Mouse (Mus musculus) hindbrain, embryonic 11.5 days (tissue): Measurements from ENCODE around the gene Tssk4. TPM values are rescaled to one million over a fixed set of nuclear protein-coding genes. Genes with fewer than 3 reads are reported as not detected.

ENCODE experiments used
- ATAC-seq: fragments of 200-750 bp; cut with Nextera tagmentation; 2 replicates; pipeline ENCODE4 v1.8.0; 2017; ENCODE audit warnings: mild to moderate bottlenecking, moderate TSS enrichment, moderate library complexity; ENCODE audit not compliant: low FRiP score
- DNase-seq: peaks from one replicate; pipeline ENCODE4 v3.0.0-alpha.2; 2015; ENCODE audit warnings: low spot score
- H3K27ac ChIP-seq: fragments of 300-500 bp; sonication (generic); 2 replicates; pipeline ENCODE4 v1.5.1; 2014; ENCODE audit warnings: mild to moderate bottlenecking, low read depth, low read length
- H3K27me3 ChIP-seq: fragments of 300-500 bp; sonication (generic); 2 replicates; pipeline ENCODE4 v1.6.1; 2014; ENCODE audit warnings: mild to moderate bottlenecking, low read length, moderate library complexity, mixed read lengths; ENCODE audit not compliant: control insufficient read depth, insufficient read depth
- H3K36me3 ChIP-seq: fragments of 300-500 bp; sonication (generic); 2 replicates; pipeline ENCODE4 v1.6.1; 2014; ENCODE audit warnings: mild to moderate bottlenecking, low read length, moderate library complexity, mixed read lengths; ENCODE audit not compliant: control insufficient read depth, insufficient read depth
- H3K4me1 ChIP-seq: fragments of 300-500 bp; sonication (generic); replicated peaks from 2 replicates; pipeline ENCODE4 v1.6.1; 2014; ENCODE audit warnings: low read length, mixed read lengths; ENCODE audit not compliant: control insufficient read depth, insufficient read depth
- H3K4me2 ChIP-seq: fragments of 300-500 bp; sonication (generic); replicated peaks from 2 replicates; pipeline ENCODE4 v1.6.1; 2014; ENCODE audit warnings: mild to moderate bottlenecking, low read depth, low read length
- H3K4me3 ChIP-seq: fragments of 300-500 bp; sonication (generic); 2 replicates; pipeline ENCODE4 v1.5.1; 2014; ENCODE audit warnings: low read depth, low read length
- H3K9ac ChIP-seq: fragments of 300-500 bp; sonication (generic); 2 replicates; pipeline ENCODE4 v1.6.1; 2014; ENCODE audit warnings: low read depth, low read length
- H3K9me3 ChIP-seq: fragments of 300-500 bp; sonication (generic); 2 replicates; pipeline ENCODE4 v1.6.1; 2016; ENCODE audit warnings: low read length; ENCODE audit not compliant: control insufficient read depth
- WGBS: fragments of 180-500 bp; shearing (Covaris S2); extraction: QIAGEN DNeasy Blood & Tissue Kit; methylation state at CpG from one replicate; pipeline ENCODE4 v1.1.7; 2014; 5-methylcytosine and 5-hydroxymethylcytosine counted together
- polyA plus RNA-seq: library from polyadenylated mRNA; unstranded; fragments of >200 nt; fragmentation: Nextera tagmentation; extraction: Ambion mirVana; gene quantifications from 2 replicates; pipeline ENCODE4 v1.2.1, GENCODE M21; 2014

The Tssk4 gene
- polyA plus RNA-seq, 1 experiment from 2014 or later, result 0.48 TPM

GRCm38 (mm10) chr14:55658011-55658410 is 8.0 kb downstream of the Tssk4 start:
- Histone ChIP-seq H3K36me3 (no peaks in the 10 kb centered on the region; the same call in 1 of the 2 replicates), H3K27me3 (no peaks in the 10 kb centered on the region), H3K9ac (no peak overlapping the region), H3K9me3 (no peaks in the 10 kb centered on the region), H3K4me1 (no peaks in the 10 kb centered on the region), H3K27ac (no peak overlapping the region), H3K4me3 (no peak overlapping the region), H3K4me2 (no peak overlapping the region)
- no peak for ATAC-seq
- 89% methylated on average over 5 of the region's 5 CpGs for WGBS
- no peak for DNase-seq

GRCm38 (mm10) chr14:55659960-55660573 is 10.1 kb downstream of the Tssk4 start, which contains the start of gene Mdp1:
Gene Mdp1, minus strand, starts transcription at chr14:55660508.
- ATAC-seq (peak; percentile 89), DNase-seq (peak; percentile 86)
- Histone ChIP-seq H3K4me1 (no peaks in the 10 kb centered on the region), H3K27me3 (no peaks in the 10 kb centered on the region), H3K36me3 (no peaks in the 10 kb centered on the region; the same call in 1 of the 2 replicates), H3K27ac (0 out of 2 replicates have a peak within 1 kb of the TSS, but pooled peaks have one; percentile 6), H3K4me2 (peak within 1 kb of the TSS; percentile 43), H3K9me3 (no peaks in the 10 kb centered on the region), H3K9ac (peak within 1 kb of the TSS; percentile 44), H3K4me3 (peak within 1 kb of the TSS; percentile 37)
- under 1% methylated on average over 39 of the region's 39 CpGs for WGBS

DNA sequence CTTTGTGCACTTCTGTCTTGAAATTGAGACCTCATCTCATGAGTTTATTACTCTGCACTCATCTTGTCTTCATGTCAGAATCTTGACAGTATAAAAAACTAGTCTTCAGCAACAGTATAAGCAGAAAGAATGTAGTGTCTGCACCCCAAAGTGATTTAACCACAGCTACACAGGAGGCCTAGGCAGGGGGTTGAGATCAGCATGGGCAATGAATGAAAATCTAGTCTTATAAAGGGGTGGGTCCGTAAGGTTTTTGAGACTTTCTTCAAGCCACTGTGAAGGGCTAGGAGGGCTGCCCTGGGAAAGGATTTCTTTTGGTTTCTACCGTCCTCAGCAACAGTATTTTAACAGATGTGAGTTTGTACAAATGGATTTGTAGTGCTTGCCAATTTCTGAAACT is 10.7 kb downstream of the Tssk4 start:
- H3K4me3 ChIP-seq, result peak overlapping the region; percentile 37; the same call in 1 of the 2 replicates
- no peaks in the 10 kb centered on the region for H3K27me3 ChIP-seq
- H3K27ac ChIP-seq, result 0 out of 2 replicates have a peak overlapping the region, but pooled peaks have one; percentile 6
- whole genome bisulfite sequencing, result 50% methylated on average over 2 of the region's 2 CpGs
- H3K9ac ChIP-seq, result no peak overlapping the region
- no peaks in the 10 kb centered on the region; the same call in 1 of the 2 replicates for H3K36me3 ChIP-seq
- DNase-seq, result no peak
- ATAC-seq, result peak; percentile 36
- no peaks in the 10 kb centered on the region for H3K9me3 ChIP-seq
- no peak overlapping the region for H3K4me2 ChIP-seq
- H3K4me1 ChIP-seq, result no peaks in the 10 kb centered on the region

- ATAC-seq (peak; percentile 74), DNase-seq (no peak)
- Histone ChIP-seq H3K4me1 (peaks cover 6% of the 10 kb centered on the region; the same call in 1 of the 2 replicates), H3K4me2 (peak overlapping the region; percentile 90), H3K9ac (peak overlapping the region; percentile 71), H3K27ac (peak overlapping the region; percentile 82), H3K9me3 (no peaks in the 10 kb centered on the region), H3K36me3 (no peaks in the 10 kb centered on the region), H3K27me3 (no peaks in the 10 kb centered on the region), H3K4me3 (peak overlapping the region; percentile 75)
- under 1% methylated on average over 12 of the region's 12 CpGs for WGBS
Observed at GRCm38 (mm10) chr14:55671486-55671832, 21.5 kb downstream of the Tssk4 start.

DNA sequence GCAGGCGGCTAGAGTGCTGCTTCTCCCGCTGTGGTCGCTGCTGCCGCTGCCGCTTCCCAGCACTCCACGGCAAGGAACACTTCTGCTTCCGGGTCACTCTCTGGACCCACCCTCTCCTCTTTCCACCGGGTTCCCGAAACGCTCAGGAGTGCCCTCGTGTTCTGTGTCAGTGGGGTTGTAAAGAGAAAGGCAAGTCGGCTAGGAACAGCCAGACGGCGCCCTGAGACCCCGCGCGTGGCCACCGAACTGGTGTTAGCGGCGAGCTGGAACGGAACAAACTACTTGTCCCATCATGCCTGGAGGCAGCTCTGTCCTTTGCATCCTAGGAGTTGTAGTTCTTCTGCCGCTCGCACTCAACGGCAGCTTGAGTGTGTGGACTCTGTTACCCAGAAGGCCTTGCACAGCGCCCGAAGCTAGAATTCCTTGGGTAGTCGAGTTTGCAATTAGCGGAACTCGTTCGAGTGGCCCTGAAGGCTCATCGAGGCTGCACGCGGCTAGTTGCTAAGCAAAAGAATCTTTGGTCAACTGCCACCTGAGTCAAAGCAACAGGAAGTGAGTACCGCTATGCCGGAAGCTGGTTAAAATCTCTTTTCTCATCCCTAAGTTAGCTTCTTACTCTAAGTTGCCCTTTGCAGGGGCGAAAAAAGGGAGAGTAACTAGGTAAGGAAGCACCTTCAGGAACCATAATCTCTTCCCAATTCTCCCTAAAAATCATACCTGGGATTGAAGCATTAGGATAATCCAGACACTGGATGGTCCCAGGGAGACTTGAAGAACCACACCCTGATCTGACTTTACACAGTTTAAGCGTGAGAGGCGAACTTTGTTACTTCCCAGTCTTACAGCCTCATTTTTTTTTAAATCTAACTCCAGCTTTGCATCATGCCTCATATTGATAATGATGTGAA is 22.1 kb downstream of the Tssk4 start, which contains the start of the genes Gmpr2 and Nedd8:
TSS of gene Gmpr2 (plus strand) at position 109 of the 908 bp plus-strand sequence.
TSS of gene Nedd8 (minus strand) at position 292 of the 908 bp plus-strand sequence.
- peak within 1 kb of the TSS; percentile 75 for H3K4me3 ChIP-seq
- no peaks in the 10 kb centered on the region for H3K9me3 ChIP-seq
- peaks cover 6% of the 10 kb centered on the region; the same call in 1 of the 2 replicates for H3K4me1 ChIP-seq
- H3K36me3 ChIP-seq, result peaks cover 3% of the 10 kb centered on the region; the same call in 1 of the 2 replicates
- no peaks in the 10 kb centered on the region for H3K27me3 ChIP-seq
- DNase-seq, result peak; percentile 87
- peak within 1 kb of the TSS; percentile 90 for H3K4me2 ChIP-seq
- under 1% methylated on average over 38 of the region's 38 CpGs for WGBS
- peak within 1 kb of the TSS; percentile 71 for H3K9ac ChIP-seq
- H3K27ac ChIP-seq, result peak within 1 kb of the TSS; percentile 82
- peak; percentile 98 for ATAC-seq

DNA sequence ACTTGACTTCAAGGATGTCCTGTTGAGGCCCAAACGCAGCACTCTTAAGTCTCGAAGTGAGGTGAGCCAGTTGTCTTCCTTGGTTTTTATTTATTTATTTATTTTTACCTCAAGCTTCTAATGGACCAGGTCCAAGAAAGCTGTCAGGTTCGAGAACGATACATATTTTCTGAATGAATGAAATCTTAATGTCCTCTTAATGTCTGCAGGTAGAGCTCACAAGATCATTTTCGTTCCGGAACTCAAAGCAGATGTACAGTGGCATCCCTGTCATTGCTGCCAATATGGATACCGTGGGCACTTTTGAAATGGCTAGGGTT is 22.7 kb downstream of the Tssk4 start:
- Histone ChIP-seq H3K9ac (peak overlapping the region; percentile 71), H3K9me3 (no peaks in the 10 kb centered on the region), H3K4me1 (peaks cover 6% of the 10 kb centered on the region; the same call in 1 of the 2 replicates), H3K4me3 (peak overlapping the region; percentile 75), H3K27me3 (no peaks in the 10 kb centered on the region), H3K4me2 (peak overlapping the region; percentile 90), H3K36me3 (peaks cover 3% of the 10 kb centered on the region; the same call in 1 of the 2 replicates), H3K27ac (no peak overlapping the region)
- 82% methylated on average over 7 of the region's 7 CpGs for WGBS
- ATAC-seq (no peak), DNase-seq (no peak)

- Histone ChIP-seq H3K4me2 (no peak overlapping the region), H3K27me3 (no peaks in the 10 kb centered on the region), H3K9me3 (no peaks in the 10 kb centered on the region), H3K4me3 (no peak overlapping the region), H3K9ac (no peak overlapping the region), H3K4me1 (no peaks in the 10 kb centered on the region), H3K27ac (no peak overlapping the region), H3K36me3 (peaks cover 3% of the 10 kb centered on the region; the same call in 1 of the 2 replicates)
- 85% methylated on average over 4 of the region's 4 CpGs for WGBS
- ATAC-seq (no peak), DNase-seq (no peak)
Observed at GRCm38 (mm10) chr14:55677615-55678014, 27.6 kb downstream of the Tssk4 start.

- peak within 1 kb of the TSS; percentile 74 for H3K4me3 ChIP-seq
- H3K9ac ChIP-seq, result peak within 1 kb of the TSS; percentile 71
- H3K4me1 ChIP-seq, result no peaks in the 10 kb centered on the region
- ATAC-seq, result peak; percentile 99
- no peaks in the 10 kb centered on the region for H3K9me3 ChIP-seq
- under 1% methylated on average over 66 of the region's 66 CpGs for WGBS
- H3K27me3 ChIP-seq, result no peaks in the 10 kb centered on the region
- DNase-seq, result peak; percentile 98
- H3K4me2 ChIP-seq, result peak within 1 kb of the TSS; percentile 74
- H3K36me3 ChIP-seq, result peaks cover 3% of the 10 kb centered on the region; the same call in 1 of the 2 replicates
- no peak within 1 kb of the TSS for H3K27ac ChIP-seq
Observed at GRCm38 (mm10) chr14:55681160-55682117, 31.5 kb downstream of the Tssk4 start, which contains the start of gene Tinf2. Gene Tinf2, minus strand, starts transcription at chr14:55681820.
